Mouse (Mus musculus) kidney, postnatal 4 days (tissue): ENCODE measurements around the gene Gm20388.

ENCODE experiments used
- DNase-seq, 2 experiments: peaks; one replicate each; pipeline ENCODE4 v3.0.0; 2021; ENCODE audit warnings: mixed read lengths in 2 of 2

Gene Gm20388

DNA sequence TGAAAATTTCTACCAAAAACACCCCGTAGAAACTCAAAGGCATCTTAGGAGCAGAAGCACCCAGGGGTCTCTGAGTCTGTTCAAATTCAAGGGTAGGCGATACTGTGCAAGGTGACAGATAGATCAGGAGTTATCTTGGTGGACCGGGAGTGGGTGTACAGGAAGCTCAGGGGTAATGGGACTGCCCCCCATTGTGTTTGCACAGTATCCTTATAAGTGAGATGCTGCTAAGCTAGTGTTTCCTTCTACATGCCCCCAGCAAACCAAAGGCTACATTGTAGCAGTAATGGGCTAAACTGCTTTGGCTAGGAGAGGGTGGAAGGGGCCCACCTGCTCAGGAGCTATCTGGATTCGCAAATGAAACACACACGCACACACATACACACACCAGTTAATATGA, 1250.8 kb downstream of the Gm20388 start:
- no peak for DNase-seq

DNA sequence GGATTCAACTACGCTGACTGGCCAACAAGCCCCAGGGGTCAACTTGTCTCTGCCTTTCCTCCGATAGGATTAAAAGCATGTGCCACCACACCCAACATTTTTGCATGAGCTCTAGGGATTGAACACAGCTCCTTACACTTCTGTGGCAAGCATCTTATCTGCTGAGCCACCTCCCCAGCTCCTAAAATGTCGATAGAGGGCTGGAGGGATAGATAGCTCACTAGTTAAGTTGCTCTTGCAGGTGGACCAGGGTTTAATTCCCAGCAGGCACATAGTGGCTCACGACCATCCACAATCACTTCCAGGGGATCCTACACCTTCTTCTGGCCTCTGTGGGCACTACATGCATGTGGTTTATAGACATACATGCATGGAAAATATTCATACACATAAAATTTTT, 1251.8 kb downstream of the Gm20388 start:
- DNase-seq, result no peak

DNA sequence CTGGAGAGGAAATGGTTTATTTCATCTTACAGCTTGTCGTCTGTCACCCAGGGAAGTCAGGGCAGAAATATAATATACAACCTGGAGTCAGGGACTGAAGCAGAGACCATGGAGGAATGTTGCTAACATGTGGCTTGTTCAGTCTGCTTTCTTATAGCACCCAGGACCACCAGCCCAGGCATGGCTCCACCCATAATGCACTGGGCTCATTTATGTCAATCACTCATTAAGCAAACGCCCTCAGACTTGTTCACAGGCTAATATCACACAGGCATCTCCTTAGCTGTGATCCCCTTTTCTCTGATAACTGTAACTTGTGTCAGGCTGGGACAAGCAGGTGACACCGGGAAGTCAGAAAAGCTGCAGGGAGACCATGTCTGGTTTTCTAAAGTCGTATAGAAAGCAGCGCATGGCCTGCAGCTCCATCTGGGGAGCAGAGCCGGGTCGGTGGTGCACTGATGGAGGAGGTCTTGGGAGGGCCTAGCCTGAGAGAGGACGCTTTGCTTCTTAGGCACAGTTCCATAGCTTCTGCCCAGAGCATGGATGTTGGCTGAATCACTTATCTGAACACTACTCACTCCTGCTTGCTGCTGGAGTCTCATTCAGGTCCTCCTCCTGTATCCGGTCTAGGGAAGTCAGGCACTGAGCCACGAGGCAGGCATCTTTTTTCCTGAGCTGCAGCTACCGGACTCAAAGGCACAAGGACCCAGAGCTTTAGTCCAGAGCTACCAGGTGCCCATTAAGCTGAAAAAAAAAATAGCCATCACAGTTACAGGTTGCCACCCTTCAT, 1252.5 kb downstream of the Gm20388 start:
- peak in 1 of 2 experiments; percentile 45 for DNase-seq

DNA sequence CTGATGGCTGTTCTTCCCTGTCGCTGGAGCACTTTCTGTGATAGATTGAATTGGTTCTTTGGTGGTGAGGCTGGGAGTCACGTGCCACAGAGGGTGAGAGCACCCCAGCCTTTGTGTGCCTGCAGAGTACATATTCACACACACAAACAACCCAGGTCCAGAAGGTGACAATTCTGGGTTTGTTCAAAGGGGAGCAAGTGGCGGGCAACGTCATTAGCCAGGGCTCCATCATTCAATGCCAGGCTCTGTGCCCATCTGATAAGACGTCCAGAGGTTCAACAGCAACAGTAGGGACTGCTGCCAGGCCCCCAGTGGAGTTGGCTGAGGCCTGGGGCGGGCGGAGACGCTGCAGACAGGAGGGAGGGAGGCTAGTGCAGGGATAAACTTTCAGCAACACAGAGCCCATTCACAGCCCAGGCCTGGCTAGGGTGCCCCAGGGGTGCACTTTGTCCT, 1253.4 kb downstream of the Gm20388 start:
- DNase-seq, result peak; percentile 62 to 70

DNA sequence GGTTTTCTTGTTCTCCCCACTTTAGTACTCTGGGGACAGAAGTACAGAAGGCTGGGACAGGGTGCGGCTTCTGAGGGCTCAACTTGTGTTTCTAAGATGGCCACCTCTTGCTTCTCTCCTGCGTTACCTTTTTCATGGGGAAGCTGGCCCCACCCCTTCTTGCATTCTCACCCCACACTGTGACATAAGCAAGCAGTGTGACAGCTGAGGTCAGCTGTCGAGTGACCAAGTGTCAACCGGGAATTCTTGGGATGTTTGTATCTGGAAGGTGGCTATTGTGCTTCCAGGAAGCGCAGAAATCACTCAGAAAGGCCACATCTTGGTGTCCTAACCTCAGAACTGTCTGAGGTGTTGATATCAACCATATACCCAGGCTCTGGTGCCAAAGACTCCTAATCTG, 1257.4 kb downstream of the Gm20388 start:
- no peak for DNase-seq

DNA sequence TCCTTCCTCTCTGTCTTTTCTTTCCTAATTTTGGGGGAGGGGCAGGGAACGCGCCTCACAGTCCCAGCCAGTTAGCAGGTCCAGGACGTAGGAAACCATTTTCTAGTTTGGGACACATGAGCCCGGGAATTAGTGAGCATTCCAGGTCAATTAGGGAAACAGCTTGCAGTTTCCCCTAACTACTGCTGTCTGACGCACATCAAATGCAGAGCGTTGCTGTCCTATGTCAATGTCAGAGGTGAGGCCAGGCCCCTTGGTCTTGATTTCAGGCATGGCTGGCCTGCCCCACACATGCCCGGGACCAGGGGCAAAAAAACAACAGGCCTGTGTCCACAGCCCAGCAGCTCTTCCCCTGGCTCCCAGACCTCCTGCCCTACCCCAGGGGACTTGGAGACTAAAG, 1259.5 kb downstream of the Gm20388 start:
- peak in 1 of 2 experiments; percentile 33 for DNase-seq

DNA sequence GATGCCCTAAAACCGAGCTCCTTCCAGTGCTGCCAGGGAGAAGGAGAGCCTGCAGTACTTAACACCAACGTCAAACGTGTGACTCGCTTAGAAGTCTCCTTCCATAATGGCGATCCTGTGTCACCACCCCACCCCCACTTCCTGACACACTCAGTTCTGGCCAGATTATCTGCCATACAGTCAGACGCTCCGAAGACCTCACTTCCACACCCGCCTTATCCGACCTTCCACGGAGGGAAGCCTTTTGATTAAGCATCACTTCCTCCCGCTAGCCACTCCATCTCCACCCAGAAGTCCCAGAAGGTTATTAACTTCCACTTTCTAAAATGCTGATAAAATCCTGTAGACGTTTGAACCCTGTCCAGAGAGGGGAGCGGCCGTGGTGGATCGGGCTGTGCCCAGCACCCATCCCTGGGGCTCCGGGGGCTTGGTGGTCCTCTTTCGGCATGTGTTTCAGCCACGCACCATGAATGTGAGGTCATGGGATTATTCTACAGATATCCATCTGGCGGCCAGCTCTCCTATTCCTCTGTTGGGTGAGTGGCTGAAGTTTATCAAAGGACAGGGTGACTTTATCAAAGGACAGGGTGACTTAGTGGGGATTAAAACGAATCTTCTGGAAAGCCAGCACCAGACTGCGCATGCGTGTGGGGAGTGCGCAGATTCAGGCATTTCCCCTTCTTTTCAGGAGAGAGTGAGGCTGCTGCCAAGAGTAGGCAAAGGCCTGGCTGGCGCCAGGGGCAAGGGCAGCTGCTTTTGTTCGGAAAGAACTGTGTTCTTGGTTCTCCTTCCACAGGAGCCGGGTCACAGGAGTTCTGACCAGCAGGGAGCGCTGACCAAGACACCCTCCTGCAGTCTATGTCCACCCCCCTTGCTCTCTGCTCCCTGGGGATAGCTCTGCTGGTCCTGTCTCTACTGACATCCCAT, 1260.2 kb downstream of the Gm20388 start:
- peak; percentile 35 to 62 for DNase-seq

DNA sequence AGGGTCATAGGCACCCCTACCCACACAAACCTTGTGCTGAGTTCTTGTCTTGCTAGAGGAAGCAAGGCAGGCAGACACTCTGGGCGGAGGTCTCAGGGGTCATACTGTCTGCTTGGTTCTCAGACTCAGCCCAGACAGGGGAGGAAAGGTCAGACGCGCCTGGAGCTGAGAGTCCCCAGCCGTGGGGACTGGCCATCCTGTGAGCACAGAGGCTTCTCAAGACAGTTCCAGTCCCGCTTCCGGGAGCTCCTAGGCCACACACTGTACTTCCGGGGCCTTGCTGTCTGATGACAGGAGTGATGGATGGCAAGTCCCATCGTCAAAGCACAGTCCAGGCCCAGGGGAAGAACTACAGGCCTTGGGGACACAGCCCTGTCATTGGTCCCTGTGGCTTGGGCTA, 1261.9 kb downstream of the Gm20388 start:
- DNase-seq, result no peak

DNA sequence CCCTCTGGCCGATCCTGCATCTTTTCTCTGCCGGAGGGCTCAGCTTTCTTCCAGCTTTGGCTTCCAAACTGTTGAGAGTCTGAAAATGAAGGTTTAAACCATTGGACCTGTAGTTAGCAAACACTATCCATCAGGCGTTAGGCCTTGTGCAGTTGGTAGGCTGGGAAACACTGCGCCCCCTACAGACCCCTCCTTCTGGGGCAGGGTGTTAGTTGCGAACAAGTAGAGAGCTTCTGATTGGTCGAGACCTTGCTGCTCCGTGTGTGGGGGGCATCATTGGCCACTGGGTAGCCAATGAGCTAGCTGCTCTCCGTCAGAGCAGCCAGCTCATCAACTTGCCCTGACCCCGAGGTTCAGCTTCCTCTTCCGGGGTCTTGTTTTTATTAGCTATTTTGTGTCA, 1263.5 kb downstream of the Gm20388 start:
- DNase-seq, result peak; percentile 76 to 84

DNA sequence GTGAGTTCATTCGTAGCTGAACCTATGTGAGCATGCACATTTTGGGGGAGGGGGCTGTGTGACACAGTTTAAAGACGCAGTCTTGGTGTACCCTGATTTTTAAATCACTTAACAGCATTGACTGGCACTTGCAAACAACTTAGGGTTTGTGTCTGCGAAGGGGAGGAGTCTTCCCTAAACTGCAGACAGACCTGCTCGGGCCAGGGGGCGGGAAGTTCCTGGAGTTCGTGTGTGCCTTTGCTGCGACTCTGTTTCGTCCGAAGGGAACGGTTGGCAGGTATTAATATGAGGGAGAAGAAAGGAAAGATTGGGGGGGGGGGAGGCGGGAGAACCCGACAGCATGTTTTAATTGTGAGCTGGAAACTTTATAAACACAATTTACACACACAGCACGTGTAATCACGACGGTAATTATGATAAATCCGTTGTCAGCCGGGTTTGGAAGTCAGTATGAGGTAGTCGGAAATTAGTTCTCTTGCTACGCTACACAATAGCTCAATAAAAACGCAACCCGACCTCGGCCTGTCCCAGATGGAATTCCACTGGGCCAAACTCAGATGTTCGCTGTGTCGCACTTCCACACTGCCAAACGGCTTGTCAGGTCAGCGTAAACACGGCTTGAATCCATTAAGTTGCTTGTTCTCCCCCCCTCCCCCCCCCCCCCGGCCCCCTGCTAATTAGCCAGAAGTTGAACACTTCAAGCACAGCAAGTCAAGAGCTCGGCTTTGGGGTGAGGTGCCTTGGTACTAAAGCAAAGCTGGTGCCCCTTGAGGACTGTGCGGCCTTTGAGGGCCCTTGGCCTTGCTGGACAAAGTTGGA, 1264.3 kb downstream of the Gm20388 start:
- peak; percentile 35 to 57 for DNase-seq

DNA sequence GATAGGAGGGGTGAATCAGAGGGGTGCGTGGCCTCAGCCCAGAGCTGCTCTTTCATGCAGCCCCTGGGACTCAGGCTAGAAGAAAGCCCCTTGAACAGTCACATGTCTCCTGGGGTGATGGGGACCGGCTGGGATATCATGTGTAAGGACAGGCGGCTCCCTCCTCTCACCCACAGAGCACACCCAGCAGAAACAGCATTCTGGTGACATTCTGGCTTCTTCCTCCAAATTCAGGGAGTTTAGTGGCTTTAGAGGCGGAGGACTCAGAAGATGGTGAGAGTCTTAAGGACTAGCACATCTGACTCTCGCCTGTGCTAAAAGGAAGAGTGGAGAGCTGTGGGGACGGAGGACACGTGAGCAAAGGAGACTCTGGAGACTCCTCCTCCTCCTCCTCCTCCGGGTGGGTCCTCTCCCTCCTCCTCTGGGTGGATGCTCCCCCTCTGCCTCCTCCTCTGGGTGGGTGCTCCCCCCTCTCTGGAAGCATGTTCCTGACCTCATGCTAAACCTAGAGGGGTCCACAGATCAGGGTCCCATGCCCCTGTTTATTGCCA, 1265.0 kb downstream of the Gm20388 start:
- peak; percentile 70 to 75 for DNase-seq

DNA sequence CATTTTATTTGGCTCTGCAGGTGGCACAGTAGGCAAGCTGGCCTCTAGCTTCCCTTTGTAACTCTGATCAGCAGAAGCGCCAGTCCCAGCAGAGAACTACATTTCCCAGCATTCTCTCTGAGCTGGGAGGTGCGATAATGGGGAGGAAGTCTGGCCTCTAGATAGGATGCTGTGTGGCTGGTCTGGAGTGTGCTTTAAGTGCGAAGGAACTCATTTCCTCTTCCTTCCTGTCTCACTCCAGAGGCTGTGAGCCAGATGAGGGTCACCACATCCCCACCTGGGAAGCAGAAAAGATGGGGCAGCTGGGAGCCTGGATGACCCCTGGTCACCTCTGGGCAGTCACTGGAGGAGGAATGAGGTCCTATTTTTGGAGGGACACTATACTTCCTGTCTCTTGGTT, 1265.7 kb downstream of the Gm20388 start:
- peak; percentile 46 to 63 for DNase-seq

DNA sequence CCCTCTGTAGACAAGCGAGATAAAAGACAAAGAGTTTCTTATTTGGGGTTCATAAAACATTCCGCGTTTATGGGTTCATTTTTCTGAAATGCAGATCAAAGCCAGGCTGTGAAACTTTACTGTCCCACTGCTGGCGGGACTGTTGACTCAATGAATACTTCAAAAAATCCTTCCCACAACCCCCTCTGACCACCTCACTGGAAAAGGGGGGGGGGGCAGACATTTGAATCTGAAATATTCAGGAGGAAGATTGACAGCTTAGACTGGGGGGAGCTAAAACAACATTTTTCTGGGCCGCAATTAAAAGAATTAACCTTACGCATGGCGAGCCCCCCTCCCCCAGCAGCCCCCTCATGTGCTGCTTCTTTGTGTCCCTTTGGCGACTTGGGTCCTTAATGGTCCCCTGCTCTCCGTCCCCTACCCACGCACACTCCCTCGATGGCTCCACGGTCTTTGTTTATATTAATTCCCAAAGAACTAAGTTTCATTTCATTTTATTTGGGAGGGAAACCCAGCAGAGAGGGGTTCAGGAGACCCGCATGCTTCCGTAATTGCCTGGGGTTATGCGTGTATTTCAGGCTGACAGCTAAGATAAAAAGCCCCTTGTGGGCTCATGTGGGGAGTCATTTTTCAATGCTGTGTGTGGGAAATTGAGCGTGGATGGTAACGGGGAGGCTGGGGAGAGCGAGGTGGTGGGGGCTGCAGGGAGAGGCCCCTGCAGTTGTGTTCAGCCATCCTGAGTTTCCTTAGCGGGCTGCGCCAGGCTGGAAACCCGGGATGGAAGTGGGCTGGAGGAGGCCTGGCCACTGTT, 1270.0 kb downstream of the Gm20388 start:
- DNase-seq, result peak; percentile 54 to 63

DNA sequence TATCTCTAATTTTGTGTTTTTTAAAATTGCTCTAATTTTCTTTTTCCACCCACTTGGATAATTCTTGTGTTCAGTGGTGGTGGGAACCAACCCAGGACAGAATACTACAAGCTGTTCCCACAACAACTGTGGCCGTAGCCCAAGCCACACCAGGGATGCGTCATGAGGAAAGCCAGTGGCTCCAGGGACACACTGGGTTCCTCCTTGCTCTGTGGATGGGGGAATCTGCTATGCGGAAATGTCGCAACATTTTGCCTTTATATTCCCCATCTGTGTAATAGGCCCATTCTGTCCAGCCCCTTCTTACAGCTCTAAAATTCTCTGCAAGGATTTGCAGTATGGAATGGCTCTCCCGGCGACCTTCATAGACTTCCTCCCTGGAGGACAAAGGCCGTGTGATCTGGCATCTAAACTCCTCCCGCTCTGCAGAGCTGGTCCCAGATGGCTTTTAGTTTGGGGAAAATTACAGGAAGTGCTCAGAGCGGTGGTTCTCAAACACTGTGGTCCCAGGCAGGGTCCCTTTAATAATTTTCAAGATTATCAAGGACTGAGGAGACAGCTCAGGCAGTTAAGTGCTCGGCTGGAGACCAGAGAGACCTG, 1270.7 kb downstream of the Gm20388 start:
- DNase-seq, result peak; percentile 55 to 67

DNA sequence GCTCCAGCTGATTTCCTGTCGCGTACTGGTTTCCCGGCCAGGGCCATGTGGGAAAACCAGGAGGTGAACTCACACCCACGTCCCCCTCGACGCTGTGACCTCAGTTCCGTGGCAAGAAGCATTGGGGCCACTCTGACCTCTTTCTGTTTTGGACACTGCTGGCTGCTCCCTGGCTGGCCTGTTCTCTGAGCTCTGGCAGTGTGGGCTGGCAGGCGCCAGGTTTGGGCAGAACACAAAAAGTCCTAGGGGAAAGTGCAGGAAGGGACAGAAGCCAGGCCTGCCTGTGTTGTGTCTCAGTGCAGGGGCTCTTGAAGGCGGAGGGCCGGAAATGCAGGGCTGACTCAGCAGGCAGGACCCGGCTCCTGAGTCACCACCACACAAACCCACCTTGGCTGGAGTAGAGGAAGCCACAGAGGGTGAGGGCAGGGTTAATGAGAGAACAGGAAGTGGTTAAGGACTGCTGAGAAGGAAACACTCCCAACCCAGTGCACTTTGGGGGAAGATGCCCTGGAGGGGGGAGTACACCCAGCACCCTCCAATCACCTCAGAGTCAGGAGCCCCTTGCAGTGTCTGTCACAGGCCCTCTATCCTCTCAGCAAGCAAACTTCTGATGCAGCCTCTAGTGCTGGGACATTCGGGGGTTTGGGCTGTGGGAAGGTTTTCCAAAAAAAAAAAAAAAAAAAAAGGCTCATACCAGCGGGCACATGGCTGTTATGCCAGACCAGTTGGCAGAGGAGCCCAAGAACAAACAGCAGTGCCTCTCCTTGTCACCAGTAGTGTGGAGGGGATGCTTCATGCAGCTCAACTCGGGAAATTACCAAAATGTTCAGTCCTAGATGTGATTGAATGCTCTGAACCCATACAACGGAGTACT, 1277.1 kb downstream of the Gm20388 start:
- peak; percentile 53 to 71 for DNase-seq

DNA sequence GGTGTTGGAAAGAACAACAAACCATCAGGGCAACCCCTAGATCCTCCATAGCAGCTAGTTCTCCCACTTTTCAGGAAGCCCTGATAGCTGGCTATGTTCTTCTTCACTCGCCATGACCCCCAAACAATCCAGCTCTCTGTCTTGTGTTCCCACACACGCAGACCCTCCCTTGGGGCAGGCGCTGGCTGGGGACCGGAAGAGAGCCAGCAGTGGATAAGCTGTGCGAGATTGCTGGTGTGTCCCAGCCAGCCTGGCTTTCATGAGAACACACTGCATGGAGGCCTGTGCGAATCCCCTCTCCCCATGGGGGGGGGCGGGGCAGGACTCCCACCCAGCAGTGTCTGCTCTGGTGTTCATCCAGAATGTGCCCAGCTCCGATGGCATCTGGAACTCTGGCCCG, 1278.4 kb downstream of the Gm20388 start:
- peak; percentile 54 to 64 for DNase-seq

DNA sequence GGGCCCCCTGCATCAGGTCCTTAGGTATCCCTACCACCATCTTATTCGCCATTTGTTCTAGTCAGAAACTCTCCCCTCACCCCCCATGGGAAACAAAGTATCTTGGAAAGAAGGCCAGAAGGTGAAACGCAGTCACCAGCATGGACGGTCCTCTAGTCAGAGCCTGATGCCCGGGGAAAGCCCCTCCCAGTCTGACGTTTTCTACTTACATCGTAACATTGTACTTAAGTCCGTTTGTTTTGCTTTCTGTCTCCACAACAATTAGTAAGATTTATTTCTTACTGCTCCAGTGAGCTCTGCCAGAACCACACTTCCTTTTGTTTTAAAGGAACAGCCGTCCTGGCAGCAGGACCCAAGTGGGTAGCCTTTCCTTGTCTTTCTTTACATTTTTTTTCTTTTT, 1281.8 kb downstream of the Gm20388 start:
- DNase-seq, result peak; percentile 59 to 78

DNA sequence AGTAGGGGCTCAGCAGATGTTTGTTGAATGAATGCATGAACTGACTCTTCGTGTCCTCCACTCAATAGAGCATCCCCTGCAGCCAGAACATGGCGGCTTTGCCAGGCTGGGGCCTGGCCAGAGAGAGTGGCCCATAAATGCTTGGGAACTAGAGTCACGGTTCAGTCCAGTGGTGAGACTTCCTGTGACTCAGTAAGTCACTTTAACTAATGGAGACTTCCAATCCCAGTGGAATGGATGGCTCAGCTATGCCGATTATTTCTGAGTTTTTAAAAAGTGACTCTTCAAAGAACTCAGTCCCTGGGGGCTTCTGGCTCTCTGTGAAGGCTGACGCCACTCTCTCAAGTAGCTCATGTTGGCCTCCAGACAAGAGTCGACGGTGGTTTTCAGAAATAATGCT, 1285.3 kb downstream of the Gm20388 start:
- no peak for DNase-seq

DNA sequence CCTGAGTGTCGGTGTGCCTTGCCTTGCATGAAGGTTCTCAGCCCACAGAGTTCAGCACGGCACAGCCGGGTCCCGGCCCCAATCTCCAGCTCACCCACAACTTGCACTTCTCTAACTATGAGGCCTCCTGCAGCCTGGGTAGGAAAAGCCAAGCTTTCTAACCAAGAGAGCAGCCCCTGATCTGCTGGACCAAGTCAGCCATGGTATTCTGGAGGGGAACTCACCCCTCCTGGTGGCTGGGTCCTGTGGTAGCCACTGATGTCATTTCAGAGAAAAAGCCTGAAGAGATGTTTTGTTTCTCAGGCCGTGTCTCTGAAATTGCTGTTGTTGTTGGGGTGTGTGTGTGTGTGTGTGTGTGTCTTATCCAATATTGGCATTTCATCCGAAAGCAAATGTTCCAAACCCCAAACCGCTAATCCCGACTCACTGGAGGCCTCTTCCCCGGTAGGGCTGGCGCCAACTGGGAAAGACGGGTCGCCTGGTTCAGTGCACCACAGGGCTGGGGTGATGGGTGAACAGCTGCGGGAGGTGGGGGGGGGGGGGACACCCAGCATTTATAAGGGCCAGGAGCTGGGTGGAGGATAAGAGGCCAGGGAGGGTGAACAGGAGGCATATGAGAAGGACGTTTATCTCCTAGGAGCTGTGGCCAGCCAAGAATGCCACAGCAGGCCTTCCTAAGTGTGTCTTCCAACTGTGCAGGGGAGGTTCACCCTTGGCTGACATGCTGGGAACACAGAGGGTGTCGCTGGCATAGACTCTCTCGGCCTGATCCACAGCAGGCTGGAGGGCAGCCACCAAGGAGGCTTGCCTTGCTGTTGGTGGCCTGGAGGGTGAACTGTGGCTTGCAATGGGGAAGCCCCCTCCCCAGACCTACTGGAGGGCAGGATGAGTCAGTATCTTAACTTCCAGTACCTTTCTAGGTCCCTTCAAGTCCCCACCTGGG, 1286.4 kb downstream of the Gm20388 start:
- peak; percentile 36 to 55 for DNase-seq
